Mouse (Mus musculus) lung, postnatal 25 days (tissue): ENCODE measurements around the gene Gm20431.
"Not testable (repeated sequence)": the region's sequence is repeated elsewhere in the genome, so short reads cannot be mapped to it uniquely, and the experiment has no call there.

Experiments used
- DNase-seq: peaks from one replicate; pipeline ENCODE4 v3.0.0; 2022; ENCODE audit warnings: low spot score

Gm20431 gene

GRCm38 (mm10) chr2:167659177-167659846 is 2.0 kb downstream of the Gm20431 start:
- peak; percentile 78 for DNase-seq

DNA sequence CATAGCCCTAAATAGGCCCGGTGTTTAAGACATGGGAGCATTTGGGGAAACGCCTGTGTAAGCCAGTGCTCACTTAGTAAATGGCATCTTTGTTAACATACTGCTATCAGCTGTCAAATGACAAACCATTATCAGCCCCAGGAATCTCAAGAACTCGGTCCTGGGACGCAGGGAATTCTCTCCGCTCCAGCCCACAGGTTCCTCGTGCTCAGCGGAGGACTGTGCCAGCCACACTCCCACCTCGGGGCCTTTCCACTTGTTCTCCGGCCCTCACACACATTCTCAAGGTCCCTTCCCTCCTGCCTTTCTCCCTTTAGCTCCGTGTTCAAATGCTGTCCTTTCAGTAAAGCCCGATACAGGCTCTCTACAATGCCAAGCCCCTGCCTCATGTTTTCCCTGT is 2.6 kb downstream of the Gm20431 start:
- no peak for DNase-seq

- DNase-seq = no peak
Measured at GRCm38 (mm10) chr2:167657973-167658372, 3.3 kb downstream of the Gm20431 start.

GRCm38 (mm10) chr2:167656629-167657478 is 4.4 kb downstream of the Gm20431 start:
- peak; percentile 69 for DNase-seq

DNA sequence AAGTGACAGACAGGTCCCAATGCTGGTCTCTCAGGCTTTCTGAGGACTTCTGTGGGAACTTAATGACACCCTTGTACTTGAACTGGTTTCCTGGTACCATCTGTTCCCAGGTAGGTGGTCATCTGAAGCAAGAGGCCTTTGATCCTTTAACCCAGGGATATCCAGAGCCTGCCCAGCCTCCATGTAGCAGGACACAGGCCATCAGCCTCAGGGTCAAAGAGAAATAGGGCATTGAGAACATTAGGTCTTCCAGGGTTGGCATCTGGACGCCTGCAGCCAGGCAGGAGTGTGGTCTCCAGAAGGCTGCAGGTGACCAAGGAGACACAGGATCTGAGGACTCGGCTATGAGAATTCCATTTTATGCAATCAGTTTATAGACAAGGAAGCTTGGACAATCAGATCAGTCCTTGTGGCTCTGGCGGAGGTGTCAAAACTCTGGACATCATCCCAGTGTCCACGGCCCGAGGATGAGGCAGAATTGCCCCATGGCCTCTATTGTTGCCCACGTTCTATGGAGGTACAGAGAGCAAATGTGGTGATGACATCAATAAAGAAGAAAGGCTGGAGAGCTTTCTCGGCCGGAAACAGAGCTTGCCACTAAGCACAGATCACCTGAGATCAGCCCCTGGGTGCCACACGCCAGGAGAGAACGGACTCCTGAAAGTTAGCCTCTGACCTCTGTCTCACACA is 6.2 kb downstream of the Gm20431 start:
- no peak for DNase-seq

DNA sequence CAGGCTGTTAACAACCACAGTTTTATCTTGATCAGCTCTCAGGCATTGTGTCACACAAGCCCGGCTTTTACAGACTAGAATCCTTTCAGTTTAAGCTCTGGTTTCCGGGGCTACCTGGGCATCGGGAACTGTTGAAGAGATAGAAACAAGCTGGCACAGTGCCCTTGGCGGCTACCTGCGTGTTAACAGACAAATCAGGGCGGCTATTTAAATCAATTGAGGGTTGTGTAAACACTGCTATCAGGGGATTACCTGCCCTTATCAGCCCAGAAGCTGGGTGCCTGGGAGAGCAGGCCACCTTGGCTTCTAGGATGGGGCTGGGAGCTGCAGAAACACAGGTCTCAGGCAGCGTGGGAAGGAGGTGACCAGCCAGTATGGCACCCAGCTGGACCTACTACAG is 8.6 kb downstream of the Gm20431 start:
- DNase-seq = no peak

DNA sequence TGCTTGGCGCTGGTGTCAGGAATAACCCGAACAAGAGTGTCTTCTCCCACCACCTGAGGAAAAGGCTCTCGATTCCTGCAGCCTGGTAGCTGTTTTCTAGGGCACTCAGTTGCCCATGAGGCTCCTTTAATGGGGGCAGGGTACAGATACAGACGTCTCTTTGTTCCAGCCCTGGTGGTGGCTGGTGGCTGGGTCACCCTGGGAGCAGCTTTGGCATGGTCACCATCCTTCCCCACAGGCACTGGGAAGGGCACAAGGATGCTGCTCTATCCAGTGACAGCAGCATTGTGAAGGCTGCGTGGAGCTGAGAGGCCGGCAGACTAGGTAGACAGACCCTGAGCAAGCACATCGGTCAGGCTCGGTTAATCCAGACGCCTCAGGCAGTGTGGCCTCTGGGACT is 9.7 kb downstream of the Gm20431 start:
- DNase-seq = no peak

DNA sequence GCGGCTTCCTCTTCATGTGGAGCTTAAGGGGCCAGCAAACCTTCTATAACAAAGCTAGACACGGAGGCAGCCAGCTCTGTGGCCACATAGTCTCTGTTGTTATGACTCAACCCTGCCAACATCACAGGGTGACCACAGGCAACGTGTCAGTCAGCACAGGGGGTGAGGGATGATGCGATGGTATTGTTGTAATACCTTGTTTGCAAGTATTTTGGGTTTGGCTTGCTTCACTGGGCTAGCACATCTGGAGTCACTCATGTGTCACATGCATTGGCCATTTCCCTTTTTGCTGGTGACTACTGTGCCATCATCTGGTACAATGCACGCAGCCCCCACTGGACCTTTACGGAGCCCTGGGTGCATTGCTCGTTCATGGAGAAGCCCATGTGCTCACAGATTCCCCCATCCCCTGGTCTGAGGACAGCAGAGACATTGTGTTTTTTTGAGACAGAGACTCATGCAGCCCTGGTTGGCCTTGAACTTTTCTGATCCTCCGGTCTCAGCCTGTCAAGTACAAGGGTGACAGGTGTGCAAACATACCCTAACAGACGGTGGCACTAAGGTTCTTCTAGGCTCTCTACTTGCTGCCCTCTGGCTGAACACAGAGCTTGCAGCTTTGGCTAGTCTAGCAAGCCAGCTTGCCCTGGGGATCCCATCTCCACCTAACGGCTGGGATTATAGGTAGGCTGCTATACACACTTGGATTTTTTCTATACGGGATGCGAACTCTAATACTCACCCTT is 11.8 kb downstream of the Gm20431 start:
- no peak for DNase-seq

- DNase-seq = no peak
Measured at GRCm38 (mm10) chr2:167646411-167646810, 14.9 kb downstream of the Gm20431 start.

DNA sequence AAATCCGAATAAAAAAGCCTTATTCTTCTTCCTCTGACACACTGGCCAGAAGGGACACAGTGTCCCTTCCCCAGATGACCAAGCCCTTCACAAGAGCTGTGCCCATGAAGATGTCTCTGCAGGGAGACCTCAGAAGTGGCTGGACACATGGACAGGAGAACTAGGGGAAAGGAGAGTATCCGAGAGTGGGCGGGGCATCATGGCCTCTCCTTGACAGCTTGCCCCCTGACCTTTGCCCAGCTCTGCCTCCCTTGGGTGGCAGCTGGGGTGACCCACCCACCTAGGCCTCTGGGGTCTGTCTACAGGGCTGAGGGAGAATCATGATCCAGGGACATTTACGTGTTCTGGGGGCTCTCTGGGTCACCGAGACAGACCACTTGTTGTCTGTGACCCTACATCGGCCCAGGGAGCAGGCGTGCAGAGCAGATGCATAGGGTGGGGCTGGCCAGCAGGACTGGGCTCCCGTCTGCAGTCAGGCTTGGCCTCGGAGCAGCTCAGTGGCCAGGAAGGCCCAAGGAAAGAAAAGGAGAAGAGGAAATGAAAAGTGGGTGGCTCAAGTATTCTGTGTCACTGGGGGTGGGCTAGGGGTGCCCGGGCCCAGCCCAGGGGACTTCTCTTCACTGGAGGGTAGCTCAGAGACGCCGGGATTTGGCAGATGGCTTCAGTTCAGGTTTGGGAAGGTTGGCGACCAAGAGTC is 17.8 kb downstream of the Gm20431 start:
- DNase-seq = not testable (repeated sequence)

DNA sequence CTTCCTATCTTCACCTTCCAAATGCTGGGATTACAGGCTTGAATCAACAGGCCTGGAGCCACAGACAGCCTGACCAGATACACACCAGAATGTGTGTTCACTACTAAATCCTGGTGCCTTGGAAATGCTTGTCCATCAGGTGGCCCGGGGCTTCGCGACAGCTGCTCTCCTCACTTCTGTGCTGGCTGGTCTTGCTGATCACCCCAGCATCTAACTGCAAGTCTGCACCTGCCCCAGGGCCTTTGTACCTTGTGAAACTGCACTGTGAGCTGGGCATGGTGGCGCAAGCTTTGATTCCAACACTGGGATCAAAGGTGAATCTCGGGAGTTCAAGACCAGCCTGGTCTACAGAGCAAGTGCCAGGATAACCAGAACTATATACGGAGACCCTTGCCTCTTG is 19.1 kb downstream of the Gm20431 start:
- DNase-seq = no peak

- DNase-seq = peak; percentile 72
Measured at GRCm38 (mm10) chr2:167641337-167641736, 20.0 kb downstream of the Gm20431 start.

DNA sequence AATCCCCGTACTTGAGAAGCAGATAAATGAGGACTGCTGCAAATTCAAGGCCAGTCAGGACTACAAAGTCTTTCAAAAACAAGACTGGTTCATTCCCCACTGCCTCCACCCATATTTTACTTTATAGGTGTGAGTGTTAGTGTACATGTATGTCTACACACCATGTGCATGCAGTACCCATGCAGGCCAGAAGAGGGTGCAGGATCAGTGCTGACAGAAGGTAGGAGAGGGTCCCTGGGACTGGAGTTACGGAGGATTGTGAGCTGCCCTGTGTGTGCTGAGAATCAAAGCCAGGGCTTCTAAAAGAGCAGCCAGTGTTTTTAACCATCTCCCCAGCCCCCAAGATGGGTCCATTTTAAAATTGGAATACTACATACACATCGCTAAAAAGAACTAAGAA is 21.0 kb downstream of the Gm20431 start:
- DNase-seq = no peak

- no peak for DNase-seq
Measured at GRCm38 (mm10) chr2:167634865-167635512, 26.3 kb downstream of the Gm20431 start.

- peak; percentile 98 for DNase-seq
Measured at GRCm38 (mm10) chr2:167634338-167634770, 26.9 kb downstream of the Gm20431 start.

DNA sequence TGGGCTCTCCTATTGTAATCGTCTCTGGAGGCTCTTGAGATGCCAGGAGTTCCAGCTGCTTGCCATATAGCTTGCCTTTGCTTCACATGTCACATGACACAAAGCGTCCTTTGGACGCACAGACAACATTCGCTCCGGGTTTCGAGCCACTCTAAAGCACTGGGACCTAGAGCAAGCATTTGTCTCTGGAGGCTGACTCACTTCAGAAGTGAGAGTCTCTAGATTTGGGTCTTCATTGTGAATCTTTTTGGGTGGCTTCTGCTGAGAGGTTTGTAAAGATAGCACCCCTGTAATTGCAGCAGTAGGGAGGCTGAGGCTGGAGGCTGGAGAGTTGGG is 27.8 kb downstream of the Gm20431 start:
- no peak for DNase-seq

GRCm38 (mm10) chr2:167632731-167633536 is 28.4 kb downstream of the Gm20431 start:
- DNase-seq = no peak

DNA sequence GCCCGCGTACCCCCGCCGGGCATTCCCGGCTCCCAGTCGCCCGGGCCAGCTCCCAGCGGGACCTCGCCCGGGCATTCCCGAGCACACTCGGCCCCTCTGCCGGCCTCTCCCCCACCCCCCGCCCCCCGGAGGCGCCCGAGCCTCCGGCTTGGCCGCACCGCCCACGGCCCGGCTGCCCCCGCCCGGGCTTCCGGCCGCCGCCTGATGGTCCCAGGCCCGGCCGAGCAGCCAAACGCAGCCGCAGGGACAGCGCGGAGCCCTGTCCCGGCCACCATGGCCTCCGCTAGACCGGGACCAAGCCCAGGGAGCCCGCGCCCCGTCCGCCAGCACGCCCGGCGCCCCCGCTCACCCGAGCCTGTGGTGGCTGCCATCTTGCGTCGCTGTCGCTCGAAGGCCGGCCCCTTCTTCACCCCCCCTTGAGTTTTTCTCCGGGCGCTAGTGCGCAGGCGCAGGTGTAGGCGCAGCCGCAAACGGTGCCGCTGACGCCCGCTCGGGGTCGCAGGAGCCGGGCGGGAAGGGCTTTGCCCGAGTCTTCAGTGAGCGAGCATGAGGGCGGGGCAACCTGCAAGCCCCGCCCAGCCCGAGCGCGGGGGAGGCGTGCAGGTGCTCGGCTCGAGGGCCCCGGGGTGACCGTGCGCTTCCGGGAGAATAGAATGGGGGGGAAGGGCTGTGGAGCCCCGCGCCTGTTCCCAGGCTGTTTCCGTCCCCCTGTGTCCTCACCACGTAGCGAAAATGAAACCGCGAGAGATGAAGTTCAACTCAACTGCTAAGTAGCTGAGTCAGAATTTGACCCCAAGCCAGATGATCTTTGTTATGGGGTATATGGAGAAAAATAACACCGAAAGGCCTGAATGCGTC is 29.5 kb downstream of the Gm20431 start, which contains the start of gene Ube2v1:
Gene Ube2v1, minus strand, starts transcription at position 505 of the 858 bp plus-strand sequence.
- peak; percentile 97 for DNase-seq

DNA sequence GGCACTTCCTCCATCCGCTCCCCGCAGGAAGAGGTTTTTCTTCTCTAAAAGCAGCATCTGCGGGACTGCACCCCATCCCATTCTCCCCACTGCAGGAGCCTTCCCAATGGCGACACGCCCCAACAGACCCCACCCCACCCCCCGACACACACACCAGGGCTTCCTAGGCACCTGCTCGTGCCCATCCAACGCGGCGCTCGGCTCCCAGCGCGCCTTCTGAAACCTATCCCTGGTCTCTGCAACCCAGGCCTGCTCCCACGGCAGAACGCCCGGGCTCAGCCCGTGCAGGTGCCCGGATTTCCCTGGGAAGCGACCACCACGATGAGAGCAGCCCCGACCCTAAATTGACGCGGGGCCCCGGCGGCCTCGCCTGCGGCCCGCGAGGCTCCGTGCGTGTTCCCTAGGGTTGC is 30.1 kb downstream of the Gm20431 start:
- no peak for DNase-seq
